Mouse (Mus musculus) ES-Bruce4 (cell line): ENCODE measurements at regions not wholly inside any gene's neighbourhood (a gene's known extent, or its start where the extent isn't known, plus 50 kb on each side); places are given as distances from the start of the nearest gene placed in this dataset.
A peak's percentile ranks its signal among the peaks of the same experiment; 100 is the strongest.

Experiments
- H3K27ac ChIP-seq: 2 replicates; pipeline ENCODE4 v1.5.1; 2012; ENCODE audit warnings: low read length, inconsistent platforms; ENCODE audit not compliant: insufficient read depth
- H3K27me3 ChIP-seq: 2 replicates; pipeline ENCODE4 v1.6.1; 2012; ENCODE audit warnings: mild to moderate bottlenecking, low read length, inconsistent platforms; ENCODE audit not compliant: control insufficient read depth, poor library complexity, insufficient read depth, severe bottlenecking
- H3K36me3 ChIP-seq: 2 replicates; pipeline ENCODE4 v1.6.1; 2012; ENCODE audit warnings: inconsistent platforms, mild to moderate bottlenecking, low read length, moderate library complexity; ENCODE audit not compliant: control insufficient read depth, poor library complexity, insufficient read depth, severe bottlenecking
- H3K4me1 ChIP-seq: one replicate; pipeline ENCODE4 v1.8.1; 2011; ENCODE audit warnings: low read length; ENCODE audit not compliant: control insufficient read depth, insufficient read depth
- H3K4me3 ChIP-seq: 2 replicates; pipeline ENCODE4 v1.5.1; 2011; ENCODE audit warnings: low read depth, mild to moderate bottlenecking, low read length
- H3K9ac ChIP-seq: 2 replicates; pipeline ENCODE4 v1.6.1; 2012; ENCODE audit warnings: low read depth, mild to moderate bottlenecking, inconsistent platforms; ENCODE audit not compliant: poor library complexity, severe bottlenecking
- H3K9me3 ChIP-seq: replicated peaks from 2 replicates; pipeline ENCODE4 v1.6.1; 2012; ENCODE audit warnings: mild to moderate bottlenecking, low read length, inconsistent platforms; ENCODE audit not compliant: control insufficient read depth, poor library complexity, insufficient read depth, severe bottlenecking
- CTCF ChIP-seq: IDR thresholded peaks from one replicate; pipeline ENCODE4 v1.8.1; 2011; ENCODE audit warnings: low read depth, low read length
- EP300 ChIP-seq: IDR thresholded peaks from 2 replicates; pipeline ENCODE4 v1.6.1; 2011; ENCODE audit warnings: low read depth, low read length; ENCODE audit not compliant: insufficient read depth
- POLR2A ChIP-seq: IDR thresholded peaks from one replicate; pipeline ENCODE4 v1.8.1; 2011; ENCODE audit warnings: low read length; ENCODE audit not compliant: insufficient read depth

DNA sequence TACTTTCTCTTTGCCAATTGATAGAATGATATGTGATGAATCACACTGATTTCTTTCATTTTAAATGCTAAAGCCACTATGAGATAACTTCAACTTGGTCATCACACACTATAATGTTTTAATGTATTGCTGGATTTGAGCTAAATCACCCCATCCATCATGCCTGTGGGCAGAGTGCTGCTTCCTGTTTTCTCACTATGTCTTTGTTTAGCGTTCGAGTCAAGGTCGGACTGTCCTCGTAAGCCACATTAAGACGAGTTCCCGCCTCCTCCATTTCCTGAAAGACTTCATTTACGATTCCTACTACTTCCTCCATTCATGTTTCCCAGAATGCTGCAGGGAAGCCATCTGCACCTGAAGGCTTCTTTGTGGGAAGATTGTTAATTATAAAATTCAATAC lies 1420.0 kb upstream of the Got2 start:
- Histone ChIP-seq H3K4me1 (no peaks in the 10 kb centered on the region), H3K4me3 (no peak overlapping the region), H3K27me3 (no peaks in the 10 kb centered on the region), H3K36me3 (no peaks in the 10 kb centered on the region), H3K27ac (no peak overlapping the region), H3K9me3 (no peaks in the 10 kb centered on the region), H3K9ac (no peak overlapping the region)
- TF ChIP-seq EP300 (0 out of 2 replicates have a peak, but pooled peaks have one; percentile 25), POLR2A (no peak)

DNA sequence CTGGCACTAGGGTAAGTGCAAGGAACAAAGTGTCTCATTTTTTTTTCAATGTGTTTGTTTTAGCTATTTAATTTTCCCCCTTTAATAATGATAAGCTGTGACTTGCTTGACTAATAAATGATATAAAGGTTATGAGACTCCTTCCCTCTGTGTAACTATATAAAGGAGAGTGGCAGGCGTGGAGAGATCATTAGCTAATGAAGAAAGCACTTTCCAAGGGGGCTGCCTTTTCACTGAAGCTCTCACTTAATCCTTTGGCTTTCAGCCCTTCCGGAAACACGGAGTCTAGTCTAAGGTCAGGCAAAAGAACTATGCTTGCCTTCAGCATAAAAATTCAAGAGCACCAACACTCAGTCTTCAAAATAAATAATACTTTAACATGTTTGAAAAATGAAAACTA lies 1382.2 kb upstream of the Got2 start:
- Histone ChIP-seq H3K9ac (no peak overlapping the region), H3K4me3 (no peak overlapping the region), H3K9me3 (no peaks in the 10 kb centered on the region), H3K27me3 (no peaks in the 10 kb centered on the region), H3K27ac (no peak overlapping the region), H3K36me3 (no peaks in the 10 kb centered on the region), H3K4me1 (no peaks in the 10 kb centered on the region)
- TF ChIP-seq EP300 (no peak), CTCF (no peak), POLR2A (no peak)

DNA sequence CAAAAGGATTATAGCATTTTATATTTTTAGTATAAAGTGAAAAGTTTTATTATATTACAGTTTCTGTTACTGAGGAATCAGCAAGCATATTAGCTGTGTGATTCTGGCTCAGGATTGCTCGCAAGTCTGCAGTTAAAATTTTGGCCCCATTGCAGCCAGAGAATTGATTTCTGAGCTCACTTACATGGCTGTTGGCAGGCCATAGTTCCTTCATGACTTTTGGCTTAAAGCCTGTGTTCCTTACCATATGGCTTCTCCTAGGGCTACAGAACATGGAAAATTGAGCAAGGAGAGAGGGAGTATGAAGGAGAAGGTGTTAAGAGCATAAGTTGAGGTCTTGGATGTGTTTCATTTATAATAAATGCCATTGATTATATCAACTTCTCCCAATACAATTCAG lies 1372.6 kb upstream of the Got2 start:
- TF ChIP-seq CTCF (no peak), POLR2A (no peak), EP300 (no peak)
- Histone ChIP-seq H3K4me3 (no peak overlapping the region), H3K9me3 (0 out of 2 replicates have a peak, but pooled peaks cover 2% of the 10 kb centered on the region), H3K9ac (no peak overlapping the region), H3K27me3 (no peaks in the 10 kb centered on the region; the same call in 1 of the 2 replicates), H3K36me3 (no peaks in the 10 kb centered on the region), H3K4me1 (no peaks in the 10 kb centered on the region), H3K27ac (no peak overlapping the region)

DNA sequence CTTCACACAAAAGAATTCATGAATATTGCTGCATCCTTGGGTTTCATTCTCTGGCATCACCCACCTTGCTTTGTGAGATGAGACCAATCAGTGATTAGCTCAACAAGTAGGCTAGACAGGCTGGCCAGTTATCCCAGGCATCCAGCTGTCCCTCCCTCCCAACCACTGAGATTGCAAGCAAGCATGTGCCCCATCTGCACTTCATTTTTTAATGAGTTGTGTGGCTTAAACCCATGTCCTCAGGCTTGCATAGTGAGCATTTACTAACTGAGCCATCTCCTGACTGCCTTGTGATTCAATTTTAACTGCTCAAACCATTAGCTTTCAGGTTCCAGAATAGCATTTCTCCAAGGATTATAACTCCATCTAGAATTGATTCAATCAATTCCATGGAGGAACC lies 1365.8 kb upstream of the Got2 start:
- TF ChIP-seq POLR2A: no peak
- TF ChIP-seq CTCF: no peak
- no peak for TF ChIP-seq EP300
- 0 out of 2 replicates have a peak, but pooled peaks cover 3% of the 10 kb centered on the region for H3K9me3 ChIP-seq

DNA sequence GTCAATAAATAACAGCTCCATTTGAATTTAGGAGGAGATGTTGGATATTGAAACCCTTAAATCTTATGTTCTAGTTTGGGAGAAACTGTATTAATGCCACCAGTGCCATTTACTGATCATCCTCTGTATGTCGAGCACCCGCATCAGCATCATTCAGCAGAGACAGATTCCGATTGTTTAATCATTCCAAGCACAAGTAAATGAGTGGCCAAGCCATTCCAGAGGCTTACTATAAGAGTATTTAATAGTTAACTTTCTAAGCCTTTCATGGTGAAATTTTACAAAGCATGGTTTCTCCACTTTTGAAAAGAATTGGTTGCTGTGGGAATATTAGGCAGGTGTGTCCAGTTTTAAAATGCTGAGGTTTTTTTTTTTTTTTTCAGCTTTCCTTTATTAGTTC lies 1363.9 kb upstream of the Got2 start:
- no peaks in the 10 kb centered on the region for H3K4me1 ChIP-seq
- H3K9ac ChIP-seq: no peak overlapping the region
- no peak for TF ChIP-seq EP300
- H3K27me3 ChIP-seq: no peaks in the 10 kb centered on the region; the same call in 1 of the 2 replicates
- H3K4me3 ChIP-seq: no peak overlapping the region
- H3K9me3 ChIP-seq: 0 out of 2 replicates have a peak, but pooled peaks cover 3% of the 10 kb centered on the region
- no peak overlapping the region for H3K27ac ChIP-seq
- H3K36me3 ChIP-seq: no peaks in the 10 kb centered on the region

More for the DNA sequence above, 1365.8 kb upstream of the Got2 start:
- Histone ChIP-seq H3K4me1 (no peaks in the 10 kb centered on the region), H3K36me3 (no peaks in the 10 kb centered on the region), H3K27ac (no peak overlapping the region), H3K4me3 (no peak overlapping the region), H3K27me3 (no peaks in the 10 kb centered on the region; the same call in 1 of the 2 replicates), H3K9ac (no peak overlapping the region)

DNA sequence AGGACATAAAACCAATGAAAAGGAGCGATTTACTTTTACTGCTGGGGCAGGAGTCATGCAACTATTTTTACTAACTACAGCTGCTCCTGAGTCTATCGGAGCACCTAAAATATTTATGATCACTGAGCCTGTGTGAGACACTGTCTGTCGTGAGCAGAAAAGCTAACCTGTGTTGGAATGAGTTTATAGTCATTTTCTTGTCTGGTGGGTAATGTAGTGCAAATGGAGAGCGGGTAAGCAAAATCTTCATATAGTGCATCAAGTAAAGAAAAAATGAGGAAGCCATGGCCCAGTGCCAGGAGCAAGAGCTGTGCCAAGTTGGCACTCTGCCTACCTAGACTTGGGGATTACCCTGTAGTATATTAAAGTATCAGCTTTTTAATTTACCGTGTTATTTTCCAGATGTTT lies 1363.1 kb upstream of the Got2 start:
- no peaks in the 10 kb centered on the region for H3K4me1 ChIP-seq
- no peaks in the 10 kb centered on the region for H3K36me3 ChIP-seq
- H3K27ac ChIP-seq: no peak overlapping the region
- H3K4me3 ChIP-seq: no peak overlapping the region
- H3K9me3 ChIP-seq: 0 out of 2 replicates have a peak, but pooled peaks cover 3% of the 10 kb centered on the region
- TF ChIP-seq POLR2A (no peak), EP300 (no peak), CTCF (no peak)
- H3K27me3 ChIP-seq: no peaks in the 10 kb centered on the region; the same call in 1 of the 2 replicates
- no peak overlapping the region for H3K9ac ChIP-seq
